Mouse (Mus musculus) ES-Bruce4 (cell line): ENCODE measurements around the gene Cttnbp2. TPM values are rescaled to one million over a fixed set of nuclear protein-coding genes. Genes with fewer than 3 reads are reported as not detected.

ENCODE experiments used
- H3K27ac ChIP-seq: 2 replicates; pipeline ENCODE4 v1.5.1; 2012; ENCODE audit warnings: low read length, inconsistent platforms; ENCODE audit not compliant: insufficient read depth
- H3K27me3 ChIP-seq: 2 replicates; pipeline ENCODE4 v1.6.1; 2012; ENCODE audit warnings: mild to moderate bottlenecking, low read length, inconsistent platforms; ENCODE audit not compliant: control insufficient read depth, poor library complexity, insufficient read depth, severe bottlenecking
- H3K36me3 ChIP-seq: 2 replicates; pipeline ENCODE4 v1.6.1; 2012; ENCODE audit warnings: inconsistent platforms, mild to moderate bottlenecking, low read length, moderate library complexity; ENCODE audit not compliant: control insufficient read depth, poor library complexity, insufficient read depth, severe bottlenecking
- H3K4me1 ChIP-seq: one replicate; pipeline ENCODE4 v1.8.1; 2011; ENCODE audit warnings: low read length; ENCODE audit not compliant: control insufficient read depth, insufficient read depth
- H3K4me3 ChIP-seq: 2 replicates; pipeline ENCODE4 v1.5.1; 2011; ENCODE audit warnings: low read depth, mild to moderate bottlenecking, low read length
- H3K9ac ChIP-seq: 2 replicates; pipeline ENCODE4 v1.6.1; 2012; ENCODE audit warnings: low read depth, mild to moderate bottlenecking, inconsistent platforms; ENCODE audit not compliant: poor library complexity, severe bottlenecking
- H3K9me3 ChIP-seq: replicated peaks from 2 replicates; pipeline ENCODE4 v1.6.1; 2012; ENCODE audit warnings: mild to moderate bottlenecking, low read length, inconsistent platforms; ENCODE audit not compliant: control insufficient read depth, poor library complexity, insufficient read depth, severe bottlenecking
- CTCF ChIP-seq: IDR thresholded peaks from one replicate; pipeline ENCODE4 v1.8.1; 2011; ENCODE audit warnings: low read depth, low read length
- EP300 ChIP-seq: IDR thresholded peaks from 2 replicates; pipeline ENCODE4 v1.6.1; 2011; ENCODE audit warnings: low read depth, low read length; ENCODE audit not compliant: insufficient read depth
- POLR2A ChIP-seq: IDR thresholded peaks from one replicate; pipeline ENCODE4 v1.8.1; 2011; ENCODE audit warnings: low read length; ENCODE audit not compliant: insufficient read depth
- polyA plus RNA-seq: library from polyadenylated mRNA; stranded (reverse); fragments of >200 nt; gene quantifications from 2 replicates; pipeline ENCODE4 v1.2.4, GENCODE M21; 2011; ENCODE audit warnings: low read depth; ENCODE audit not compliant: missing spikeins, insufficient read depth, insufficient read length

Cttnbp2 gene
- polyA plus RNA-seq, 1 experiment, result 0.87 TPM

GRCm38 (mm10) chr6:18442303-18442702, 72.3 kb downstream of the Cttnbp2 start:
- H3K9ac ChIP-seq, result no peak overlapping the region
- H3K27me3 ChIP-seq, result no peaks in the 10 kb centered on the region
- H3K4me3 ChIP-seq, result no peak overlapping the region
- H3K27ac ChIP-seq, result no peak overlapping the region
- TF ChIP-seq CTCF (no peak), EP300 (no peak), POLR2A (no peak)
- no peaks in the 10 kb centered on the region for H3K4me1 ChIP-seq
- H3K36me3 ChIP-seq, result no peaks in the 10 kb centered on the region
- H3K9me3 ChIP-seq, result no peaks in the 10 kb centered on the region

GRCm38 (mm10) chr6:18440918-18441532, 73.6 kb downstream of the Cttnbp2 start:
- TF ChIP-seq CTCF, result no peak
- TF ChIP-seq EP300, result no peak
- no peak for TF ChIP-seq POLR2A
- no peak overlapping the region for H3K4me3 ChIP-seq
- H3K36me3 ChIP-seq, result no peaks in the 10 kb centered on the region
- H3K9ac ChIP-seq, result no peak overlapping the region
- no peaks in the 10 kb centered on the region for H3K9me3 ChIP-seq
- H3K27ac ChIP-seq, result no peak overlapping the region
- H3K27me3 ChIP-seq, result no peaks in the 10 kb centered on the region
- no peaks in the 10 kb centered on the region for H3K4me1 ChIP-seq

- no peak for TF ChIP-seq POLR2A
- no peak for TF ChIP-seq CTCF
- no peak for TF ChIP-seq EP300
- no peak overlapping the region for H3K9ac ChIP-seq
- H3K4me3 ChIP-seq, result no peak overlapping the region
Measured at GRCm38 (mm10) chr6:18436127-18436812, 78.4 kb downstream of the Cttnbp2 start.

GRCm38 (mm10) chr6:18434828-18435531, 79.7 kb downstream of the Cttnbp2 start:
- TF ChIP-seq EP300 (no peak), CTCF (no peak), POLR2A (no peak)
- Histone ChIP-seq H3K27me3 (no peaks in the 10 kb centered on the region), H3K9ac (no peak overlapping the region), H3K4me1 (no peaks in the 10 kb centered on the region), H3K36me3 (no peaks in the 10 kb centered on the region), H3K4me3 (no peak overlapping the region), H3K27ac (no peak overlapping the region), H3K9me3 (no peaks in the 10 kb centered on the region)

More at GRCm38 (mm10) chr6:18436127-18436812, 78.4 kb downstream of the Cttnbp2 start:
- Histone ChIP-seq H3K27ac (no peak overlapping the region), H3K9me3 (no peaks in the 10 kb centered on the region), H3K4me1 (no peaks in the 10 kb centered on the region), H3K27me3 (no peaks in the 10 kb centered on the region), H3K36me3 (no peaks in the 10 kb centered on the region)

GRCm38 (mm10) chr6:18434355-18434754, 80.3 kb downstream of the Cttnbp2 start:
- Histone ChIP-seq H3K9me3 (no peaks in the 10 kb centered on the region), H3K9ac (no peak overlapping the region), H3K4me3 (no peak overlapping the region), H3K27ac (no peak overlapping the region), H3K4me1 (no peaks in the 10 kb centered on the region), H3K36me3 (no peaks in the 10 kb centered on the region), H3K27me3 (no peaks in the 10 kb centered on the region)
- TF ChIP-seq EP300 (no peak), CTCF (no peak), POLR2A (no peak)

GRCm38 (mm10) chr6:18432362-18432761, 82.3 kb downstream of the Cttnbp2 start:
- Histone ChIP-seq H3K4me1 (no peaks in the 10 kb centered on the region), H3K4me3 (no peak overlapping the region), H3K9ac (no peak overlapping the region), H3K27ac (no peak overlapping the region), H3K27me3 (no peaks in the 10 kb centered on the region), H3K36me3 (no peaks in the 10 kb centered on the region), H3K9me3 (no peaks in the 10 kb centered on the region)
- TF ChIP-seq POLR2A (no peak), EP300 (no peak), CTCF (no peak)
